Mouse (Mus musculus) cerebellum, adult 9-10 months (tissue): ENCODE results near the gene Cops4.

Source experiments
- DNase-seq: peaks from one replicate; pipeline ENCODE4 v3.0.0; 2022

The Cops4 gene

GRCm38 (mm10) chr5:100581622-100582434 is 63.7 kb downstream of the Cops4 start:
- DNase-seq, result no peak

GRCm38 (mm10) chr5:100582435-100582826 is 64.3 kb downstream of the Cops4 start:
- no peak for DNase-seq

- DNase-seq, result no peak
Measured at GRCm38 (mm10) chr5:100583066-100583465, 65.0 kb downstream of the Cops4 start.

- DNase-seq, result no peak
Measured at GRCm38 (mm10) chr5:100585206-100585644, 67.1 kb downstream of the Cops4 start.

- no peak for DNase-seq
Measured at GRCm38 (mm10) chr5:100585657-100586056, 67.5 kb downstream of the Cops4 start.

- DNase-seq, result no peak
Measured at GRCm38 (mm10) chr5:100587136-100587535, 69.0 kb downstream of the Cops4 start.

GRCm38 (mm10) chr5:100587626-100588025 is 69.5 kb downstream of the Cops4 start:
- DNase-seq, result no peak

GRCm38 (mm10) chr5:100590505-100590904 is 72.4 kb downstream of the Cops4 start:
- no peak for DNase-seq

- DNase-seq, result no peak
Measured at GRCm38 (mm10) chr5:100594803-100595467, 76.8 kb downstream of the Cops4 start.

GRCm38 (mm10) chr5:100595999-100596398 is 77.9 kb downstream of the Cops4 start:
- DNase-seq, result no peak
